In genomic region chr3:68595316-68595925, GRCm38 (mm10) we compare ENCODE assay signal across 19 mouse cellular contexts.
DNase-seq lines count a peak whose midpoint lies in the region; ATAC-seq and TF ChIP-seq lines count a peak whose summit lies in the region.
"Had no signal": no experiment of that assay in that cellular context is flagged by ENCODE, and none has a peak within 500 bp of the region (broad histone marks: within the 10 kb centered on the region; RNA-seq: fewer than 3 reads in every experiment).

No protein-coding gene starts in this region.

- no peak overlapping the region for H3K4me3 ChIP-seq in hindbrain, embryonic 14.5 days (replicated peaks; ENCODE audit: low read length)
- no peak overlapping the region for H3K4me3 ChIP-seq in hindbrain, embryonic 11.5 days (ENCODE audit: low read depth, low read length)
- H3K4me3 ChIP-seq in left cerebral cortex, adult 2 months: no peak overlapping the region
- H3K4me3 ChIP-seq in forebrain, embryonic 16.5 days (replicated peaks; ENCODE audit: low read length): no peak overlapping the region
- no peak overlapping the region for H3K4me3 ChIP-seq in limb, embryonic 14.5 days (replicated peaks; ENCODE audit: low read length)
- H3K4me3 ChIP-seq: embryonic facial prominence, embryonic 12.5 days; liver, embryonic 13.5 days; midbrain, embryonic 12.5 days; myocyte had no signal

- no peak overlapping the region for H3K4me2 ChIP-seq in hindbrain, embryonic 14.5 days (replicated peaks)
- H3K4me2 ChIP-seq in hindbrain, embryonic 11.5 days (replicated peaks; ENCODE audit: low read depth, low read length): no peak overlapping the region
- H3K4me2 ChIP-seq in forebrain, embryonic 16.5 days (ENCODE audit: low read length): no peak overlapping the region
- 0 out of 2 replicates have a peak overlapping the region, but pooled peaks have one; percentile 17 for H3K4me2 ChIP-seq in limb, embryonic 14.5 days (replicated peaks; ENCODE audit: low read depth, low read length, severe bottlenecking)
- H3K4me2 ChIP-seq: embryonic facial prominence, embryonic 12.5 days; liver, embryonic 13.5 days; midbrain, embryonic 12.5 days had no signal

- TF ChIP-seq POLR2A in limb, embryonic 14.5 days (IDR thresholded peaks at IDR 0.05; ENCODE audit: borderline replicate concordance, extremely low read depth, insufficient read depth, insufficient read length): no peak

- no peak for TF ChIP-seq CTCF in left cerebral cortex, adult 2 months (IDR thresholded peaks at IDR 0.05)

- ATAC-seq in hindbrain, embryonic 14.5 days (ENCODE audit: low FRiP score): no peak
- no peak for ATAC-seq in hindbrain, embryonic 11.5 days (ENCODE audit: low FRiP score)
- ATAC-seq in forebrain, embryonic 16.5 days: peak; percentile 66
- ATAC-seq in limb, embryonic 14.5 days (ENCODE audit: low FRiP score, low read depth): peak; percentile 46; the same call in 1 of the 2 replicates
- ATAC-seq: inflammation-experienced regulatory T-cells, adult 6 months had no signal

- H3K27me3 ChIP-seq in hindbrain, embryonic 14.5 days (ENCODE audit: control insufficient read depth, insufficient read depth, low read length): no peaks in the 10 kb centered on the region
- H3K27me3 ChIP-seq in hindbrain, embryonic 11.5 days (ENCODE audit: control insufficient read depth, insufficient read depth, low read length): no peaks in the 10 kb centered on the region
- no peaks in the 10 kb centered on the region for H3K27me3 ChIP-seq in forebrain, embryonic 16.5 days (replicated peaks; ENCODE audit: control insufficient read depth, insufficient read depth, low read length)
- no peaks in the 10 kb centered on the region for H3K27me3 ChIP-seq in limb, embryonic 14.5 days (ENCODE audit: control insufficient read depth, insufficient read depth, low read length)
- H3K27me3 ChIP-seq: embryonic facial prominence, embryonic 12.5 days; liver, embryonic 13.5 days; midbrain, embryonic 12.5 days had no signal

- 0 out of 2 replicates have a peak overlapping the region, but pooled peaks have one; percentile 10 for H3K27ac ChIP-seq in hindbrain, embryonic 14.5 days
- H3K27ac ChIP-seq in hindbrain, embryonic 11.5 days (ENCODE audit: low read depth, low read length): no peak overlapping the region
- H3K27ac ChIP-seq in left cerebral cortex, adult 2 months: peak overlapping the region; percentile 36; the same call in 1 of the 2 replicates
- H3K27ac ChIP-seq in forebrain, embryonic 16.5 days (ENCODE audit: low read length): no peak overlapping the region
- H3K27ac ChIP-seq in limb, embryonic 14.5 days (replicated peaks; ENCODE audit: low read depth, low read length): no peak overlapping the region
- H3K27ac ChIP-seq: embryonic facial prominence, embryonic 12.5 days; liver, embryonic 13.5 days; macrophage; midbrain, embryonic 12.5 days had no signal

- intact Hi-C loops in left cerebral cortex, adult 2 months (cut with DNase I): no loop called here

- H3K9ac ChIP-seq in hindbrain, embryonic 14.5 days: no peak overlapping the region
- no peak overlapping the region for H3K9ac ChIP-seq in hindbrain, embryonic 11.5 days (ENCODE audit: low read depth, low read length)
- H3K9ac ChIP-seq in forebrain, embryonic 16.5 days (replicated peaks; ENCODE audit: low read depth, low read length): no peak overlapping the region
- H3K9ac ChIP-seq in limb, embryonic 14.5 days (ENCODE audit: low read depth, low read length, severe bottlenecking): no peak overlapping the region
- H3K9ac ChIP-seq: embryonic facial prominence, embryonic 12.5 days; liver, embryonic 13.5 days; midbrain, embryonic 12.5 days had no signal

- peaks cover 44% of the 10 kb centered on the region for H3K4me1 ChIP-seq in hindbrain, embryonic 14.5 days (replicated peaks; ENCODE audit: control insufficient read depth, insufficient read depth, low read length)
- no peaks in the 10 kb centered on the region; the same call in 1 of the 2 replicates for H3K4me1 ChIP-seq in hindbrain, embryonic 11.5 days (replicated peaks; ENCODE audit: control insufficient read depth, insufficient read depth, low read length)
- H3K4me1 ChIP-seq in forebrain, embryonic 16.5 days (replicated peaks; ENCODE audit: control insufficient read depth, insufficient read depth, low read length): peaks cover 27% of the 10 kb centered on the region
- peaks cover 16% of the 10 kb centered on the region for H3K4me1 ChIP-seq in limb, embryonic 14.5 days (ENCODE audit: control insufficient read depth, insufficient read depth, low read length)

- H3K9me3 ChIP-seq in hindbrain, embryonic 14.5 days (ENCODE audit: control insufficient read depth, low read length): no peaks in the 10 kb centered on the region
- no peaks in the 10 kb centered on the region for H3K9me3 ChIP-seq in hindbrain, embryonic 11.5 days (ENCODE audit: control insufficient read depth, low read length)
- H3K9me3 ChIP-seq in forebrain, embryonic 16.5 days (ENCODE audit: control insufficient read depth, low read length): no peaks in the 10 kb centered on the region
- no peaks in the 10 kb centered on the region for H3K9me3 ChIP-seq in limb, embryonic 14.5 days (ENCODE audit: control insufficient read depth, low read length)
- H3K9me3 ChIP-seq: embryonic facial prominence, embryonic 12.5 days; liver, embryonic 13.5 days; midbrain, embryonic 12.5 days had no signal

- no peak for DNase-seq in hindbrain, embryonic 14.5 days (ENCODE audit: low spot score)
- no peak for DNase-seq in hindbrain, embryonic 11.5 days (ENCODE audit: low spot score)
- DNase-seq in left cerebral cortex, adult 2 months (ENCODE audit: extremely low spot score in 1 of 2, low spot score in 2 of 2): no peak
- DNase-seq in left cerebral cortex, adult 11 months (ENCODE audit: low spot score): no peak
- no peak for DNase-seq in limb, embryonic 14.5 days (ENCODE audit: low spot score)
- DNase-seq in adrenal gland, postnatal 14 days: no peak
- DNase-seq: adrenal gland, postnatal 10 days; cerebellum, postnatal 36 days; gastrocnemius, postnatal 10 days; heart, postnatal 14 days; liver, embryonic 13.5 days; retina, postnatal 1 day had no signal

- peaks cover 14% of the 10 kb centered on the region; the same call in 1 of the 2 replicates for H3K36me3 ChIP-seq in hindbrain, embryonic 14.5 days (replicated peaks; ENCODE audit: control insufficient read depth, insufficient read depth)
- no peaks in the 10 kb centered on the region for H3K36me3 ChIP-seq in hindbrain, embryonic 11.5 days (ENCODE audit: control insufficient read depth, insufficient read depth, low read length)
- peaks cover 3% of the 10 kb centered on the region; the same call in 1 of the 2 replicates for H3K36me3 ChIP-seq in forebrain, embryonic 16.5 days (ENCODE audit: control insufficient read depth, insufficient read depth)
- no peaks in the 10 kb centered on the region for H3K36me3 ChIP-seq in limb, embryonic 14.5 days (ENCODE audit: control insufficient read depth, insufficient read depth, low read length)
- H3K36me3 ChIP-seq: embryonic facial prominence, embryonic 12.5 days; G1E; liver, embryonic 13.5 days; midbrain, embryonic 12.5 days had no signal

- WGBS in hindbrain, embryonic 14.5 days: 71% methylated on average over 10 of the region's 10 CpGs
- 84% methylated on average over 10 of the region's 10 CpGs for WGBS in hindbrain, embryonic 11.5 days
- 50% methylated on average over 10 of the region's 10 CpGs for WGBS in forebrain, embryonic 16.5 days
- 25% methylated on average over 10 of the region's 10 CpGs for WGBS in limb, embryonic 14.5 days

Comparison
In these comparisons a context has a peak if more than half of its experiments do, and no peak if none do; other contexts are left out.
1. H3K27ac ChIP-seq: peak in hindbrain, embryonic 14.5 days (single experiment) and left cerebral cortex, adult 2 months (single experiment); none in hindbrain, embryonic 11.5 days (single experiment), forebrain, embryonic 16.5 days (single experiment) and limb, embryonic 14.5 days (single experiment).
2. ATAC-seq: peak in forebrain, embryonic 16.5 days (single experiment) and limb, embryonic 14.5 days (single experiment); none in hindbrain, embryonic 14.5 days (single experiment) and hindbrain, embryonic 11.5 days (single experiment).